Mouse (Mus musculus): ENCODE results near the gene Plpp7.

DNA sequence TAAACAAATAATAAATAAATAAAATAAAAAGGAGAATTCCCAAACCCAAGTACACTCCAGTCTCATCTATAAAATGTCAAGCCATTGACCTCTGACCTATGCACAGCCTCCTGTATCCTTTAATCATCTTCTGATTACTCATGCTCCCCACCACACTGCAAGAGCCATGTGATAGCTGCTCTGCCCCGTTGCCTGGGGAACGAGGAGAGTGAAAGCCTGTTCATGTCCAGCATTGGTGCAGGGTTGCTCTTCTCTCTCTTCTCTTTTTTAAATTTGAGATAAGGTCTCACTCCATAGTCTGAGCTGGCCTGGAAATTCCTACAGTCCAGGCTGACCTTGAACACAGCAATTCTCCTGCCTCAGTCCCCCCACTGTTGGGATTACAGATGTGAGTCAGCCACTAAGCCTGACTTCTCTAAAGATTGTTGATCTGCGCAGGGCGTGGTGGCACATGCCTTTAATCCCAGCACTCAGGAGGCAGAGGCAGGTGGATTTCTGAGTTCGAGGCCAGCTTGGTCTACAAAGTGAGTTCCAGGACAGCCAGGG lies 51.4 kb downstream of the Plpp7 start:
- TF ChIP-seq CTCF (IDR thresholded peaks at IDR 0.05; ENCODE audit: extremely low read depth, insufficient read depth, insufficient read length, insufficient replicate concordance) (no peak), POLR2A (IDR thresholded peaks at IDR 0.05; ENCODE audit: low read depth, low read length) (no peak)
